Mouse (Mus musculus): ENCODE measurements at regions not wholly inside any gene's neighbourhood (a gene's known extent, or its start where the extent isn't known, plus 50 kb on each side); places are given as distances from the start of the nearest gene placed in this dataset.

DNA sequence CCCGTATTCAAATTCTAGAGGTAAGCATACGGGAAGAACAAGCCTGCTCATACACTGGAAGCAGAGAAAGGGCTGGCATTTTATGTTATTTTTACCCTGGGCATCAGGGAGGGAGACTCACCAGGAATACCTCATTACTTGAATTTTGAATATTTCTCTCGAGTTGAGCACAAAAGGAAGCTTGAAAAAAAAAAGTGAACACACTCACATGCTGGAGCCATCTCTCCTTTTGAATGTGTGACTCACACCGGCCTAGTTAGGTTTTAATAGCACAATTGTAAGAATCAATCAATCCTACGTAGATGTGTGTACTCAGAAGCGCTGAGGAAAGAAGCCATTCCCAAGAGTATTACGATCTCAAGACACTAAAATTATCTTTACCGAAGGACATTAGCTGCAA is 172.2 kb upstream of the Grik3 start:
- Histone ChIP-seq H3K27me3 (replicated peaks; ENCODE audit: control insufficient read depth, insufficient read depth, low read length) (no peaks in the 10 kb centered on the region; the same call in 1 of the 2 replicates), H3K27ac (replicated peaks; ENCODE audit: low read depth, low read length) (no peak overlapping the region), H3K4me3 (ENCODE audit: low read depth, low read length) (no peak overlapping the region), H3K4me2 (ENCODE audit: low read depth, low read length) (no peak overlapping the region), H3K9me3 (ENCODE audit: control insufficient read depth, low read length) (no peaks in the 10 kb centered on the region), H3K36me3 (ENCODE audit: control insufficient read depth, insufficient read depth, low read length) (no peaks in the 10 kb centered on the region), H3K4me1 (ENCODE audit: control insufficient read depth, insufficient read depth, low read length) (no peaks in the 10 kb centered on the region), H3K9ac (ENCODE audit: low read depth, low read length) (no peak overlapping the region)
- ATAC-seq (ENCODE audit: low read depth) (no peak), DNase-seq (ENCODE audit: low spot score) (no peak)
- WGBS: 50% methylated on average over 8 of the region's 8 CpGs

- ATAC-seq (ENCODE audit: low read depth) (no peak), DNase-seq (ENCODE audit: low spot score) (no peak)
- H3K9me3 ChIP-seq (ENCODE audit: control insufficient read depth, low read length): no peaks in the 10 kb centered on the region
- no peak overlapping the region for H3K9ac ChIP-seq (ENCODE audit: low read depth, low read length)
- H3K27me3 ChIP-seq (replicated peaks; ENCODE audit: control insufficient read depth, insufficient read depth, low read length): no peaks in the 10 kb centered on the region; the same call in 1 of the 2 replicates
- no peaks in the 10 kb centered on the region for H3K36me3 ChIP-seq (ENCODE audit: control insufficient read depth, insufficient read depth, low read length)
- WGBS: 75% methylated on average over 3 of the region's 3 CpGs
- no peak overlapping the region for H3K27ac ChIP-seq (replicated peaks; ENCODE audit: low read depth, low read length)
- no peak overlapping the region for H3K4me2 ChIP-seq (ENCODE audit: low read depth, low read length)
- H3K4me1 ChIP-seq (ENCODE audit: control insufficient read depth, insufficient read depth, low read length): no peaks in the 10 kb centered on the region
- H3K4me3 ChIP-seq (ENCODE audit: low read depth, low read length): no peak overlapping the region
These were observed 173.6 kb upstream of the Grik3 start for GRCm38 (mm10) chr4:125316876-125317275.

DNA sequence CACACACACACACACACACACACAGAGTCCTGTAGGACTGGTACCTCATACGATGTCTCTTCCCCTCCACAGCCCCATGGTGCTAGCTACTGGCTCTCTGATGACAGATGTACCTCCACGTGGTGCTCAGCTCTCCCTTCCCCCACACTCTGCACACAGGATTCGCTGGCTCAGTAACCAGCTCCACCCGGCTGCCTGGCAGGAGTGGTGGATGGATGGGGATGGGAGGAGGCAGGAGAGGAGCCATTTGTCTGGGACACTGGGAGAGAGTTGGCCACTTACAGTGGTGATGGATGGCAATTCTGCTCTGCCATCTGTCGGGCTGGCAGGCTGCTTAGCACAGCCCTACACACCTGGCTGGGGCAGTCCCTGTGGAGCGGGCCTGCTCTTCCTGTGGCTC is 174.7 kb upstream of the Grik3 start:
- peak; percentile 60; the same call in 1 of the 2 replicates for ATAC-seq (ENCODE audit: low read depth)
- H3K27ac ChIP-seq (replicated peaks; ENCODE audit: low read depth, low read length): no peak overlapping the region
- 33% methylated on average over 6 of the region's 6 CpGs for WGBS
- no peaks in the 10 kb centered on the region for H3K4me1 ChIP-seq (ENCODE audit: control insufficient read depth, insufficient read depth, low read length)
- H3K27me3 ChIP-seq (replicated peaks; ENCODE audit: control insufficient read depth, insufficient read depth, low read length): no peaks in the 10 kb centered on the region; the same call in 1 of the 2 replicates
- H3K9me3 ChIP-seq (ENCODE audit: control insufficient read depth, low read length): no peaks in the 10 kb centered on the region
- H3K4me3 ChIP-seq (ENCODE audit: low read depth, low read length): no peak overlapping the region
- no peak overlapping the region for H3K4me2 ChIP-seq (ENCODE audit: low read depth, low read length)
- no peaks in the 10 kb centered on the region for H3K36me3 ChIP-seq (ENCODE audit: control insufficient read depth, insufficient read depth, low read length)
- no peak overlapping the region for H3K9ac ChIP-seq (ENCODE audit: low read depth, low read length)
- peak; percentile 2 for DNase-seq (ENCODE audit: low spot score)

DNA sequence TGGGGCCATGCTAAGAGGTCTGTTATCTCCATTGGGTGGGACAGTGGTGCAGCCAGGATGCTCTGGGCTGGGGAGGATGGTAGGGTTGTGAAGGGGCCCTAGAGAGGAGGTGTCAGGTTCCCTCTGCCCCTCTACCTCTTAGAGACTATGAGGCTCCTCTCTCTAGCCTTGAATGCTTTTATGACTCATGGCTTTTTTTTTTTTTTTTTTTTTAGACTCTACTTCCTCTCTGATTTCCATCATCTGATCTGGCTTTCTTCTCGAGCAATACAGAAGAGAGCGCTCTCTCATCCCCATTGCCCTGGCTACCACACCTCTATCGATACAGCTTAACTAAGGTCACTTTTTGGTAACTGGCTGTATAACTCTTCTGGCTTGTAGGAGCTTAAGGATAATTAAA is 176.6 kb upstream of the Grik3 start:
- H3K4me1 ChIP-seq (ENCODE audit: control insufficient read depth, insufficient read depth, low read length): no peaks in the 10 kb centered on the region
- no peaks in the 10 kb centered on the region for H3K9me3 ChIP-seq (ENCODE audit: control insufficient read depth, low read length)
- no peak for ATAC-seq (ENCODE audit: low read depth)
- H3K27me3 ChIP-seq (replicated peaks; ENCODE audit: control insufficient read depth, insufficient read depth, low read length): no peaks in the 10 kb centered on the region; the same call in 1 of the 2 replicates
- DNase-seq (ENCODE audit: low spot score): no peak
- H3K4me2 ChIP-seq (ENCODE audit: low read depth, low read length): no peak overlapping the region
- H3K4me3 ChIP-seq (ENCODE audit: low read depth, low read length): no peak overlapping the region
- H3K36me3 ChIP-seq (ENCODE audit: control insufficient read depth, insufficient read depth, low read length): no peaks in the 10 kb centered on the region
- H3K27ac ChIP-seq (replicated peaks; ENCODE audit: low read depth, low read length): no peak overlapping the region
- 74% methylated on average over 3 of the region's 3 CpGs for WGBS
- H3K9ac ChIP-seq (ENCODE audit: low read depth, low read length): no peak overlapping the region

GRCm38 (mm10) chr4:125313252-125313651 is 177.2 kb upstream of the Grik3 start:
- Histone ChIP-seq H3K4me1 (ENCODE audit: control insufficient read depth, insufficient read depth, low read length) (no peaks in the 10 kb centered on the region), H3K9ac (ENCODE audit: low read depth, low read length) (no peak overlapping the region), H3K27me3 (replicated peaks; ENCODE audit: control insufficient read depth, insufficient read depth, low read length) (no peaks in the 10 kb centered on the region; the same call in 1 of the 2 replicates), H3K27ac (replicated peaks; ENCODE audit: low read depth, low read length) (no peak overlapping the region), H3K4me2 (ENCODE audit: low read depth, low read length) (no peak overlapping the region), H3K4me3 (ENCODE audit: low read depth, low read length) (no peak overlapping the region), H3K9me3 (ENCODE audit: control insufficient read depth, low read length) (no peaks in the 10 kb centered on the region), H3K36me3 (ENCODE audit: control insufficient read depth, insufficient read depth, low read length) (no peaks in the 10 kb centered on the region)
- DNase-seq (ENCODE audit: low spot score) (no peak), ATAC-seq (ENCODE audit: low read depth) (no peak)
- 7% methylated on average over 11 of the region's 11 CpGs for WGBS

- no peaks in the 10 kb centered on the region for H3K9me3 ChIP-seq (ENCODE audit: control insufficient read depth, low read length)
- H3K9ac ChIP-seq (ENCODE audit: low read depth, low read length): no peak overlapping the region
- H3K36me3 ChIP-seq (ENCODE audit: control insufficient read depth, insufficient read depth, low read length): no peaks in the 10 kb centered on the region
- no peak overlapping the region for H3K27ac ChIP-seq (replicated peaks; ENCODE audit: low read depth, low read length)
- DNase-seq (ENCODE audit: low spot score) (no peak), ATAC-seq (ENCODE audit: low read depth) (no peak)
- H3K4me3 ChIP-seq (ENCODE audit: low read depth, low read length): no peak overlapping the region
- H3K27me3 ChIP-seq (replicated peaks; ENCODE audit: control insufficient read depth, insufficient read depth, low read length): no peaks in the 10 kb centered on the region
- no peak overlapping the region for H3K4me2 ChIP-seq (ENCODE audit: low read depth, low read length)
- H3K4me1 ChIP-seq (ENCODE audit: control insufficient read depth, insufficient read depth, low read length): no peaks in the 10 kb centered on the region
- 37% methylated on average over 8 of the region's 8 CpGs for WGBS
These were observed 180.5 kb upstream of the Zc3h12a start for GRCm38 (mm10) chr4:125308171-125308570.

DNA sequence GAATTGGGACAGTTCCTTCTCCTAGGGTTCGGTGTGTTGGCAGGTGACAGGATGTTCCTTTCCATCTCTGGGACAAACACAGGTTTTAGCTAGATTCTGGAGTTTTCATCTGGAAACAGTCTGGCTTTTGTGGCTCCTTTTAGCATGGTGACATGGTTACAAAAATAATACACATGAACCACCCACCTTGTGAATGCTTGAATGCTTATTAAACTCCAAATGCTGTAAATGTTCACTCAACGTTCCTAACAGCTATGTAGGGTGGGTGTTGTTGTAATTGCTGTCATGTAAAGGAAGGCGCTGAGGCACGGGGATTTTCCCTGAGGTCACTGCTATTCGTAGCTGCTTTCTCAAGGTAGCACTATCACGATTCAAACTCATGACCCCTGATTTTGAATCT is 178.1 kb upstream of the Zc3h12a start:
- Histone ChIP-seq H3K27ac (replicated peaks; ENCODE audit: low read depth, low read length) (no peak overlapping the region), H3K4me2 (ENCODE audit: low read depth, low read length) (no peak overlapping the region), H3K27me3 (replicated peaks; ENCODE audit: control insufficient read depth, insufficient read depth, low read length) (no peaks in the 10 kb centered on the region), H3K36me3 (ENCODE audit: control insufficient read depth, insufficient read depth, low read length) (no peaks in the 10 kb centered on the region), H3K9ac (ENCODE audit: low read depth, low read length) (no peak overlapping the region), H3K4me3 (ENCODE audit: low read depth, low read length) (no peak overlapping the region), H3K4me1 (ENCODE audit: control insufficient read depth, insufficient read depth, low read length) (no peaks in the 10 kb centered on the region), H3K9me3 (ENCODE audit: control insufficient read depth, low read length) (no peaks in the 10 kb centered on the region)
- ATAC-seq (ENCODE audit: low read depth) (no peak), DNase-seq (ENCODE audit: low spot score) (no peak)
- 78% methylated on average over 6 of the region's 6 CpGs for WGBS

DNA sequence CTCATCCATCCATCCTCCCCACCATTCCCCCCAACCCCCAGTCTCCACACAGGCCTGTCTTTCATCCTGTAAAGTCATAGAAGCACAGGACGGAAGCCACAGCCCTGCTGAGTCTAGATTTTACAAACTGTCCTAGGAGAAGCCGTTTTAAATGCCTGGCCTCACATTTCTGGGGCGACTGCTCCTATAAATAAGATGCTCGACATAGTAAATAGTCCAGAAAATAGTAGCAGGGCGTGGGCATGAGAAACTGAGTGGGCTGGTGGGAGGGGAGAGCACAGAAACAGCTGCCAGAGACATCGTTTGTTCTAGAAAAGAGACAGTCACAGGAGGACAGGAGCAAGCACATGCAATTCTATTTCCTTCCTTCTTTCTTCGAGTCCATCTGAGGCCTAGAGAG is 175.0 kb upstream of the Zc3h12a start:
- Histone ChIP-seq H3K27me3 (replicated peaks; ENCODE audit: control insufficient read depth, insufficient read depth, low read length) (no peaks in the 10 kb centered on the region), H3K9ac (ENCODE audit: low read depth, low read length) (no peak overlapping the region), H3K27ac (replicated peaks; ENCODE audit: low read depth, low read length) (no peak overlapping the region), H3K4me3 (ENCODE audit: low read depth, low read length) (no peak overlapping the region), H3K36me3 (ENCODE audit: control insufficient read depth, insufficient read depth, low read length) (no peaks in the 10 kb centered on the region), H3K4me1 (ENCODE audit: control insufficient read depth, insufficient read depth, low read length) (no peaks in the 10 kb centered on the region), H3K4me2 (ENCODE audit: low read depth, low read length) (no peak overlapping the region), H3K9me3 (ENCODE audit: control insufficient read depth, low read length) (no peaks in the 10 kb centered on the region)
- DNase-seq (ENCODE audit: low spot score): no peak
- no peak for ATAC-seq (ENCODE audit: low read depth)
- 60% methylated on average over 7 of the region's 7 CpGs for WGBS

DNA sequence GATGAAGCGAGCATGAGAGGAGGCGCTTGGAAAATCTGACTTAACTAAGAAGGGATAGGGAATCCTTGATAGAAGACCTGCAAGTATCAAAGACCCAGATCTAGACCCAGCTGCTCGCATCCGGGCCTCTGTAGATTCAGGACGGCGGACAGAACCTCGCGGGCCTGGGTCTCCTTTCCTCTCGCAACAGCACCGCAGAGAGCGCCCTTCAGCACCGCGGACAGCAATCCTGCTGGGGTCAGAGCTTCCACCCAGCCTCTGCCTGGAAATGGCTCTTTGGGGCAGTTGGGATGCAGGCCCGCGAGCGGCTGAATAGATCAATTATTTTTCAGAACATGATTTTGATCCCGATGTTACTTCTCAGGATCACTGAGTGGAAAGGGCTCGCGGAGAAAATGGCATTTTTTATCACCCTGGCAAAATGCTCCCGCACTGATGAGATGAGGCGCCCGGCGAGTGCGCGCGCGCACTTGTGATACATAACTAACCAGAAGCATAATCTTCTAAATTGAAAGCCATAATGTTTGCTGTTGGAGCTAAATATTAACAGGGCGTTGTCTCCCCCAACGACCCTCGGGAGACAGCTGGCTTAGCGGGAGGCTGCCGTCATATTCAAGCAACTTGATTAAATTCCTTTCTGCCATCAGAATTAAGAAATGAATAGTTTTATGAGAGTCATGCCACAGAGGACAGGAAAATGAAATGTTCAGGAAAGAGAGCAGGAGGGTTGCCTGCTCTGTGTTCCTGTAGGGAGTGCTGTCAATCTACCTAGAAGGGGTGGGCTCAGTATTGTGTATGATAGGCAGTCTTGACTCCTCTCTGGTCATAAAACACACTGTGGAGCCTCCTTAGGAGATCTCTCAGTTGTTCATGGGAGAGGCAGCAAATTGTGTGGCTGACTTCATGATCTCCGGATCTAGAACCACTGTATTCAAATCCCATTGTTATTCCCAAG is 173.1 kb upstream of the Zc3h12a start:
- DNase-seq (ENCODE audit: low spot score) (peak; percentile 92), ATAC-seq (ENCODE audit: low read depth) (peak; percentile 72; the same call in 1 of the 2 replicates)
- Histone ChIP-seq H3K4me1 (ENCODE audit: control insufficient read depth, insufficient read depth, low read length) (no peaks in the 10 kb centered on the region), H3K4me3 (ENCODE audit: low read depth, low read length) (no peak overlapping the region), H3K27ac (replicated peaks; ENCODE audit: low read depth, low read length) (no peak overlapping the region), H3K27me3 (replicated peaks; ENCODE audit: control insufficient read depth, insufficient read depth, low read length) (no peaks in the 10 kb centered on the region), H3K9me3 (ENCODE audit: control insufficient read depth, low read length) (no peaks in the 10 kb centered on the region), H3K9ac (ENCODE audit: low read depth, low read length) (no peak overlapping the region), H3K36me3 (ENCODE audit: control insufficient read depth, insufficient read depth, low read length) (no peaks in the 10 kb centered on the region), H3K4me2 (ENCODE audit: low read depth, low read length) (no peak overlapping the region)
- 24% methylated on average over 31 of the region's 33 CpGs for WGBS
